Mouse (Mus musculus) B cell, adult (primary cell): ENCODE results near the gene Dnase1l3. TPM values are rescaled to one million over a fixed set of nuclear protein-coding genes. Genes with fewer than 3 reads are reported as not detected.

Experiments
- total RNA-seq: library from RNA; stranded (reverse); gene quantifications from 4 replicates; pipeline ENCODE4 v1.2.4, GENCODE M21; 2023; ENCODE audit not compliant: inconsistent age

The Dnase1l3 gene
- 6.8 to 13.5 TPM (median 9.0 TPM) in 4 replicates for total RNA-seq

GRCm38 (mm10) chr14:7994271-7994767 is at the start of gene Dnase1l3:
Dnase1l3 (minus strand) TSS chr14:7994573.

DNA sequence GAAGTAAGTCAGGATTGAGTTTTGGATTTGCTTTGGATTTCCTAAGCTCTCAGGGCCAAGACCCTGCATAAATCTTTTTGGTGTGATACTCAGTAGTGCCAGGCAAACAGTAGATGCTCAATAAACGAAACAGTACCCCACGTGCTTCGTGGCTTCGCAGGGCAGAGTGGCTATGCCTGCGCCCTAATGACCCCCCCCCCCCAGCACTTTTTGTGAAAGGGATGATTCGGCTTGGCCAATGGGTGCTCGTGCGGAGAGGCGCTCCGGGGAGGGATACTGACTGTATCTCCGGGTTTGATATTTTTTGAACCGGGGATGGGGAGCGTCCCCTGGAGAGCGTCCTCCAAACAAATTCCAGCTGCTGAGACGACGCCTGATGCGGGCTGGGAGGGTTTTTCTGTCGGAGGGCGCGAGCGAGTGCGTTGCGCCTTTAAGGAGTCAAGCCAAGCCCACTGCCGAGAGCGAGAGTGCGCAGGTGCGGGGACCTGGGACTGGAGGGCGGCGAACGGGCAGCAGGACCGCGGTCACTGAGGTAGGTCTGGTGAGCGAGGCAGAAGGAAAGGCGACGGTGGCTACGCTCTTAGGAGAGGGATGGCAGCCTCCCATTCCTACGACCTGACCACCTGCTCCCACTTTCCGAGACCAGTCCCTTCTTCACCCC is 8.2 kb upstream of the Dnase1l3 start, which contains the start of gene Abhd6:
Gene Abhd6, plus strand, starts transcription at position 471 of the 661 bp plus-strand sequence.

DNA sequence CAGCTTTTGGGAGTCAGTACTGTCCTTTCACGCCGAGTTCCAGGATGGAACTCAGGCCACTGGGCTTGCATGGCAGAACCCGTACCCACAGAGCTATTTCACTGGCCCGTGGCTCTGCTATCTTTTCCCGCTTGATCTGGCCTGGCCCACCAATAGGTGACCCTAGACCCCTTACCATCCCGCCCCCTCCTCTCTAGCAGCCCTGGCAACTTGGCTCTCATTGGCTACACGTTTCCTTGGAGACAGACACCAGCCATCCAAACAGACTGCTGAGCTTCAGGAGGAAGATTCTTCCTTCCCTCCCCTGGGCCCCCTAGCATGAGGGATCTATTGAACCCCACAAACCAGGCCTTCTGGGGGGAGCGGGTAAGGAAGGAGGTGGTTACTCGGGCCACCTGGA is 37.3 kb downstream of the Dnase1l3 start, which contains the start of gene Gm45521:
Gene Gm45521, plus strand, starts transcription at position 240 of the 400 bp plus-strand sequence.

Other genes with a start within 250 kb of the Dnase1l3 start
- not detected in 4 replicates for gene Gm26661, start 203.0 kb downstream of the Dnase1l3 start, total RNA-seq
- 14.7 to 16.5 TPM (median 15.5 TPM) in 4 replicates for gene Flnb, start 176.6 kb downstream of the Dnase1l3 start, total RNA-seq
- not detected in 4 replicates for gene Gm45521, start 37.3 kb downstream of the Dnase1l3 start, total RNA-seq
- 12.1 to 14.2 TPM (median 13.3 TPM) in 4 replicates for gene Abhd6, start 8.3 kb upstream of the Dnase1l3 start, total RNA-seq
- 10.6 to 19.1 TPM (median 11.3 TPM) in 4 replicates for gene Rpp14, start 85.8 kb upstream of the Dnase1l3 start, total RNA-seq
- gene Pxk, start 103.6 kb upstream of the Dnase1l3 start, total RNA-seq, result 266 to 292 TPM (median 275 TPM) in 4 replicates
- 118 to 133 TPM (median 125 TPM) in 4 replicates for gene Pdhb, start 178.5 kb upstream of the Dnase1l3 start, total RNA-seq
- 10.5 to 12.7 TPM (median 11.6 TPM) in 4 replicates for gene Kctd6, start 219.6 kb upstream of the Dnase1l3 start, total RNA-seq